Mouse (Mus musculus): ENCODE data around the gene Ppt1. TPM values are rescaled to one million over a fixed set of nuclear protein-coding genes. Genes with fewer than 3 reads are reported as not detected.

Ppt1 gene
- polyA plus RNA-seq, 1 experiment from 2014 or later, result 91.5 TPM

DNA sequence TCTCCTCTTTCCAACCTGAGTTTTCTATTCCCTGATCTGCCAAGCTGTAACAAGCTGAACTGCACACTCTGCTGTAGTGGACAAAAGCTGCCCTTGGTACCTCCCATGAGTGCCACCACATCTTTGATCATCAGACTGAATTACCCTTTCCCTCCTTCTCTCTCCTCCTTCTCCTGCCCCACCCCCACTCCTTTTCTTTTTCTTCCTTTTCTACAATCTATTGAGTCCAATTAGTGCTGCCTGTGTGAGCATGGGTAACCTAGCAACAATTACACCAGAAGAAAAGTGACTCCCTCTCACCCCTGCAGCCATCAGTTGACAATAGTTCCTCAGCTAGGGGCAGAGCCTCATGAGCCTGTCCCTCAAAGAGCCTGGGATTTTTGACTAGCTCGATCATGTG, 4.2 kb upstream of the Ppt1 start:
- H3K27ac ChIP-seq (ENCODE audit: low read length), result no peak overlapping the region
- no peak overlapping the region for H3K9ac ChIP-seq (ENCODE audit: low read length)
- no peaks in the 10 kb centered on the region for H3K36me3 ChIP-seq (ENCODE audit: control insufficient read depth, insufficient read depth)
- H3K27me3 ChIP-seq (ENCODE audit: control insufficient read depth, insufficient read depth, low read length), result no peaks in the 10 kb centered on the region
- no peak for ATAC-seq (replicated peaks; ENCODE audit: extremely low read depth, insufficient read depth, low FRiP score)
- peaks cover 19% of the 10 kb centered on the region for H3K4me1 ChIP-seq (ENCODE audit: control insufficient read depth, insufficient read depth, low read length)
- no peak overlapping the region for H3K4me3 ChIP-seq (ENCODE audit: low read length)
- H3K9me3 ChIP-seq (replicated peaks; ENCODE audit: control insufficient read depth, low read length), result no peaks in the 10 kb centered on the region
- WGBS, result 79% methylated on average over 1 of the region's 1 CpGs
- H3K4me2 ChIP-seq (ENCODE audit: low read depth, low read length), result no peak overlapping the region

DNA sequence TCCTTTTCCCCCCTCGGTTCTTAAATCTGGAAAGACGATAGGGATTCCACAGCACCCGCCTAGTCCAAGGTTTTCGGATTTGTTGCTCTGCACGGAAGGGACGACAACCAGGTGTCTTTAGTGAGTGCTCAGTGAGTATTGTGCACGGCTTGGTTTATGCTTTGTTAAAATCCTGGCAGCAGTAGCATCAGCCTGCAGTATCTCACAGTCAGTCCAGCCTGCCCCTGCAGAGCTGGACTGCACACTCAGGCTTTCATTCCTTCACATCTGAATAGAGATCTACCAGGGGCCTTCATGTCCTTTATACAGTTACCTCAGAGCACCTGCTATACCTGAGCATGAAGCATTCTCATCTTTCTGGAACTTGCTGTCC, 347 bp downstream of the Ppt1 start:
- peak overlapping the region; percentile 77 for H3K4me2 ChIP-seq (ENCODE audit: low read depth, low read length)
- under 1% methylated on average over 7 of the region's 7 CpGs for WGBS
- ATAC-seq (replicated peaks; ENCODE audit: extremely low read depth, insufficient read depth, low FRiP score), result 0 out of 2 replicates have a peak, but pooled peaks have one; percentile 8
- H3K9me3 ChIP-seq (replicated peaks; ENCODE audit: control insufficient read depth, low read length), result no peaks in the 10 kb centered on the region
- H3K4me1 ChIP-seq (ENCODE audit: control insufficient read depth, insufficient read depth, low read length), result peaks cover 15% of the 10 kb centered on the region
- H3K9ac ChIP-seq (ENCODE audit: low read length), result peak overlapping the region; percentile 91
- H3K36me3 ChIP-seq (ENCODE audit: control insufficient read depth, insufficient read depth), result peaks cover 2% of the 10 kb centered on the region; the same call in 1 of the 2 replicates
- peak overlapping the region; percentile 93 for H3K4me3 ChIP-seq (ENCODE audit: low read length)
- H3K27me3 ChIP-seq (ENCODE audit: control insufficient read depth, insufficient read depth, low read length), result no peaks in the 10 kb centered on the region
- peak overlapping the region; percentile 60 for H3K27ac ChIP-seq (ENCODE audit: low read length)

DNA sequence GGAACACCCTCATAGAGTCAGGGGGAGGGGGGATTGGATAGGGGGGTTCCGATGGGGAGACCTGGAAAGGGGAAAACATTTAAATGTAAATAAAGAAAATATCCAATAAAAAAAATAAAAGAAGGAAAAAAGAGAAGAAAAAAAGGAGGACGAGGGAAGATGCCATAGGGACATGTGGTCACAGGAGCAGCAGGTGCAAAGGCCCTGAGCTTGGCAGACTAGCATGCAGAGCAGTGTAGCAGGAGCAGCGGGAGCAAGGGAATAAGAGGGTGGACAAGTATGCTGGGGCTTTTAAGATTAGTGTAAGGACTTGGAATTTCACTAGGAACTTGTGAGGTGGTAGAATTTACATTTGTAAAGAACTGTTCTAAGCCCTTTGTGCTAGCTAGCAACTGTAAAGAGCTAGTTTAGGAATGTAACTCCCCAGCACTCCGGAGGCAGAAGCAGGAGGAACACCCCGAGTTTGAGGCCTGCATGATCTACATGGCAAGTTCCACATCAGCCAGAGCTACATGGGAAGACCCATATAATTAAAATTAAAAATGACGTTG, 1.2 kb downstream of the Ppt1 start:
- Histone ChIP-seq H3K27ac (ENCODE audit: low read length) (no peak overlapping the region), H3K27me3 (ENCODE audit: control insufficient read depth, insufficient read depth, low read length) (no peaks in the 10 kb centered on the region), H3K9ac (ENCODE audit: low read length) (no peak overlapping the region), H3K4me3 (ENCODE audit: low read length) (no peak overlapping the region), H3K36me3 (ENCODE audit: control insufficient read depth, insufficient read depth) (peaks cover 10% of the 10 kb centered on the region), H3K9me3 (replicated peaks; ENCODE audit: control insufficient read depth, low read length) (no peaks in the 10 kb centered on the region; the same call in 1 of the 2 replicates), H3K4me2 (ENCODE audit: low read depth, low read length) (peak overlapping the region; percentile 77), H3K4me1 (ENCODE audit: control insufficient read depth, insufficient read depth, low read length) (peaks cover 15% of the 10 kb centered on the region)
- no peak for ATAC-seq (replicated peaks; ENCODE audit: extremely low read depth, insufficient read depth, low FRiP score)
- 71% methylated on average over 6 of the region's 6 CpGs for WGBS

DNA sequence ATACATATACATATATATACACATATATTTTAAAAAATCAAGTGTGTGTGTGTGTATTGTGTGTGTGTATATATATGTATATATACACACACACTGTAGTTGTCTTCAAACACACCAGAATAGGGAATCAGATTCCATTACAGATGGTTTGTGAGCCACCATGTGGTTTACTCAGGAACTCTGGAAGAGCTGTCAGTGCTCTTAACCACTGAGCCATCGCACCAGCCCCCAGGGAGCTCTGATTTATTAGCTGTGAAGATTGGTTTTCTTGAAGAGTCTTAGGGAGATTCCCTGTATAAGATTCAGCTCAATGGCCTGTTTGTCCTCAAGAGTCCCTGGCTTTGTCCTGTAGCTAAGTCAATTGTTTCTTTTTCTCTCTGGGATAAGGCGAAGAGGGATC, 2.0 kb downstream of the Ppt1 start:
- 90% methylated on average over 2 of the region's 2 CpGs for WGBS
- ATAC-seq (replicated peaks; ENCODE audit: extremely low read depth, insufficient read depth, low FRiP score), result no peak
- Histone ChIP-seq H3K4me2 (ENCODE audit: low read depth, low read length) (peak overlapping the region; percentile 23), H3K27ac (ENCODE audit: low read length) (0 out of 2 replicates have a peak overlapping the region, but pooled peaks have one; percentile 4), H3K27me3 (ENCODE audit: control insufficient read depth, insufficient read depth, low read length) (no peaks in the 10 kb centered on the region), H3K9ac (ENCODE audit: low read length) (no peak overlapping the region), H3K4me3 (ENCODE audit: low read length) (no peak overlapping the region), H3K9me3 (replicated peaks; ENCODE audit: control insufficient read depth, low read length) (no peaks in the 10 kb centered on the region; the same call in 1 of the 2 replicates), H3K4me1 (ENCODE audit: control insufficient read depth, insufficient read depth, low read length) (peaks cover 15% of the 10 kb centered on the region), H3K36me3 (ENCODE audit: control insufficient read depth, insufficient read depth) (peaks cover 12% of the 10 kb centered on the region)

DNA sequence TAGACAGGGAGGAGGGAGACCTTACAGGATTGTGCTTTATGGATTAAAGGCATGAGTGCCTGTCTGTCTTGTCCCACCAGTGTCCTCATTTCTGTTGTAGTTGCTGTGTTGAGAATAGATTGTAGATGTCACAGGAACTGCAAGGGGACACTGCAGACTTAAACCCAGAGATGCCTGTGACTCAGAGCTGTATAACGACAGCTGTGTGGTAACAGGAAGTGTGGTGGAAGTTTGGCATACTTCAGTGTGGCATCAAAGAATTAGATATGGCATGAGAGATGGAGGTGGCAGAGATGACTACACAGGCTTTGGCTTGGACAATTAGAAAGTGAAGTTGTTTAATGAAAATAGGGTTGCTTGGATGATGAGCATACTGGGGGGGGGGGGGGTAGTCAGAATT, 2.4 kb downstream of the Ppt1 start:
- 34% methylated on average over 1 of the region's 1 CpGs for WGBS
- H3K27ac ChIP-seq (ENCODE audit: low read length), result 0 out of 2 replicates have a peak overlapping the region, but pooled peaks have one; percentile 4
- peaks cover 15% of the 10 kb centered on the region for H3K4me1 ChIP-seq (ENCODE audit: control insufficient read depth, insufficient read depth, low read length)
- no peak overlapping the region for H3K4me3 ChIP-seq (ENCODE audit: low read length)
- ATAC-seq (replicated peaks; ENCODE audit: extremely low read depth, insufficient read depth, low FRiP score), result no peak
- no peak overlapping the region for H3K9ac ChIP-seq (ENCODE audit: low read length)
- H3K27me3 ChIP-seq (ENCODE audit: control insufficient read depth, insufficient read depth, low read length), result no peaks in the 10 kb centered on the region
- H3K36me3 ChIP-seq (ENCODE audit: control insufficient read depth, insufficient read depth), result peaks cover 12% of the 10 kb centered on the region
- peak overlapping the region; percentile 23 for H3K4me2 ChIP-seq (ENCODE audit: low read depth, low read length)
- H3K9me3 ChIP-seq (replicated peaks; ENCODE audit: control insufficient read depth, low read length), result no peaks in the 10 kb centered on the region; the same call in 1 of the 2 replicates

DNA sequence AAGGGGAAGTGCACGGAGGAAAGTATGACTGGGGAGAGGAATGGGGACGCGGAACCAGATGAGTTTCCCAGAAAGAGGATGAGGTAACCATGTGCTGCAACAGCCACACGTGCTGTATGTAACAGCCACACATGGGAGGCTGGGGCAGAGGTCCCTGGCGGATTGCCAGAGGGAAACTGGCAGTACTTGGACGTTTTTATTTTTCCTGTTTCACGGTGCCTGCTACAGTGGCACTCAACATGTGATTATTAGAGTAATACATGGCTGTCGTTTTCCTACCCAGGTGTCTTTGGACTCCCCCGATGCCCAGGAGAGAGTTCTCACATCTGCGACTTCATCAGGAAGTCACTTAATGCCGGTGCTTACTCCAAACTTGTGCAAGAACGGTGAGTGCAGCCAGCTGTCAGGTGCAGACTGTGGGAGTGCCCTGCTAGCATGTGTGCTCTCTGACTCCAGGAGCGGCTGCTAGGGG, 12.1 kb downstream of the Ppt1 start:
- 53% methylated on average over 13 of the region's 13 CpGs for WGBS

DNA sequence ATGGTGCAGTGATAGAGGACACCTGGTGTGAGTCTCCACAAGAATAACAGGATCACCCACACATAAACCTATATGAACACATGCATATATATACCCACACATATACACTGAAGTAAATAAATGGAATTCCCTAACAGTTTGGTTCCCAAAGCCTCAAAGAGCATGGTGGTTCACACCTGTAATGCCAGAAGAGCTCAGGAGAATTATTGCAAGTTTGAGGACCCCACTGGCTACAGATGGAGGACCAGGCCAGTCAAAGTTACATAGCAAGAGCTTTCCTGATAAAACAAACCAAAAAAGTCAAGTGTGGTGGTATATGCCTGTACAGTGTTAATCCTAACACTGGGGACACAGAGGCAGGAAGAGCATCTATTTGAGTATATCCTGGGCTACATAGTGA, 15.5 kb downstream of the Ppt1 start:
- no peak overlapping the region for H3K4me2 ChIP-seq (ENCODE audit: low read depth, low read length)
- no peaks in the 10 kb centered on the region for H3K9me3 ChIP-seq (replicated peaks; ENCODE audit: control insufficient read depth, low read length)
- no peak overlapping the region for H3K4me3 ChIP-seq (ENCODE audit: low read length)
- H3K4me1 ChIP-seq (ENCODE audit: control insufficient read depth, insufficient read depth, low read length), result peaks cover 5% of the 10 kb centered on the region; the same call in 1 of the 2 replicates
- H3K36me3 ChIP-seq (ENCODE audit: control insufficient read depth, insufficient read depth), result peaks cover 25% of the 10 kb centered on the region
- no peak overlapping the region for H3K9ac ChIP-seq (ENCODE audit: low read length)
- no peaks in the 10 kb centered on the region for H3K27me3 ChIP-seq (ENCODE audit: control insufficient read depth, insufficient read depth, low read length)
- ATAC-seq (replicated peaks; ENCODE audit: extremely low read depth, insufficient read depth, low FRiP score), result no peak
- H3K27ac ChIP-seq (ENCODE audit: low read length), result no peak overlapping the region

More for the DNA sequence above, 12.1 kb downstream of the Ppt1 start:
- Histone ChIP-seq H3K36me3 (ENCODE audit: control insufficient read depth, insufficient read depth) (peaks cover 32% of the 10 kb centered on the region), H3K4me1 (ENCODE audit: control insufficient read depth, insufficient read depth, low read length) (peaks cover 5% of the 10 kb centered on the region; the same call in 1 of the 2 replicates), H3K9me3 (replicated peaks; ENCODE audit: control insufficient read depth, low read length) (no peaks in the 10 kb centered on the region), H3K4me3 (ENCODE audit: low read length) (no peak overlapping the region), H3K27ac (ENCODE audit: low read length) (peak overlapping the region; percentile 68; the same call in 1 of the 2 replicates), H3K27me3 (ENCODE audit: control insufficient read depth, insufficient read depth, low read length) (no peaks in the 10 kb centered on the region), H3K9ac (ENCODE audit: low read length) (no peak overlapping the region), H3K4me2 (ENCODE audit: low read depth, low read length) (no peak overlapping the region)
- ATAC-seq (replicated peaks; ENCODE audit: extremely low read depth, insufficient read depth, low FRiP score), result peak; percentile 66

DNA sequence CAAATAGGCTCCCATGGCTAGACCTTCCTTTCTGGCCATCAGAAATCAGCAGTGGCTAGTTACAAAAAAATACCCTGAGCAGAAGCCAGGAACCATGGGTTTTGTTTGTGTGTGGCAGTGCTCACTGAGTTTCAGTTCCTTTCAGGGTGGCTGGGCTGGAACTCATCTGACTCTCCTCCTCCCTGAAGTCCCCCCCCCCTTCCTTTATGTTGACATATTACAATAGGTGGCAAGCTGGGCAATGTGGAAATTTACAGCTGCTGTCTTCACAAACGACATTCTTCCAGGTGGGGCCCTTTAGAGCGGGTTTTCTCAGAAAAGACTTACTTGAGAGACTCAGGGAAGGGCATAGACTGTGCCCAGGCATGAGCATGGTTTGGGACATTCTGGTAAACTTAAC, 17.6 kb downstream of the Ppt1 start:
- 53% methylated on average over 2 of the region's 2 CpGs for WGBS
- Histone ChIP-seq H3K9ac (ENCODE audit: low read length) (no peak overlapping the region), H3K4me1 (ENCODE audit: control insufficient read depth, insufficient read depth, low read length) (no peaks in the 10 kb centered on the region), H3K9me3 (replicated peaks; ENCODE audit: control insufficient read depth, low read length) (no peaks in the 10 kb centered on the region), H3K27me3 (ENCODE audit: control insufficient read depth, insufficient read depth, low read length) (no peaks in the 10 kb centered on the region), H3K27ac (ENCODE audit: low read length) (peak overlapping the region; percentile 62), H3K36me3 (ENCODE audit: control insufficient read depth, insufficient read depth) (peaks cover 38% of the 10 kb centered on the region), H3K4me2 (ENCODE audit: low read depth, low read length) (no peak overlapping the region), H3K4me3 (ENCODE audit: low read length) (no peak overlapping the region)
- peak; percentile 34; the same call in 1 of the 2 replicates for ATAC-seq (replicated peaks; ENCODE audit: extremely low read depth, insufficient read depth, low FRiP score)

DNA sequence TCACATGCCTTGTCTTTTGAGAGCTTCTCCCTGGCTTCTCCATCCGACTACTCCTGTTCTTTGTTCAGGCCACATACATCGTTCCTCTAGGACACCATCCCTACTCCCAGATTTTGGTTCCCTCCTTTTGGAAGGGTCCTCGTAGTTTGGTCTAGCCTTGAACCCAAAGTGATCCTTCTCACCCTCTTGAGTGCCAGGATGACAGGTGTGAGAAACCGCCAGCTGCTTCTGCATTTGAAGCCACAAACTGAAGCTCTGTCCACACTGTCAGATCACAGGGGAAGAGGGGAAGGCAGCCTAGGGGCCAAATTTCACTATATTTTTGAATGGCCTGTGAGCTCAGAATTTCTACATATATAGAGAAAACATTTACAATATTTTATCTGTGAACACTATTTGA, 18.7 kb downstream of the Ppt1 start:
- Histone ChIP-seq H3K9ac (ENCODE audit: low read length) (no peak overlapping the region), H3K27ac (ENCODE audit: low read length) (peak overlapping the region; percentile 56; the same call in 1 of the 2 replicates), H3K4me2 (ENCODE audit: low read depth, low read length) (no peak overlapping the region), H3K27me3 (ENCODE audit: control insufficient read depth, insufficient read depth, low read length) (no peaks in the 10 kb centered on the region), H3K4me3 (ENCODE audit: low read length) (no peak overlapping the region), H3K9me3 (replicated peaks; ENCODE audit: control insufficient read depth, low read length) (no peaks in the 10 kb centered on the region), H3K4me1 (ENCODE audit: control insufficient read depth, insufficient read depth, low read length) (no peaks in the 10 kb centered on the region), H3K36me3 (ENCODE audit: control insufficient read depth, insufficient read depth) (peaks cover 40% of the 10 kb centered on the region)
- ATAC-seq (replicated peaks; ENCODE audit: extremely low read depth, insufficient read depth, low FRiP score), result no peak
- 79% methylated on average over 4 of the region's 4 CpGs for WGBS
